Mouse (Mus musculus): Measurements from ENCODE around the gene Zmpste24. TPM values are rescaled to one million over a fixed set of nuclear protein-coding genes. Genes with fewer than 3 reads are reported as not detected.

The Zmpste24 gene
- total RNA-seq, 4 experiments from 2014 or later: 23.9 to 28.4 (median 26.8) TPM

Other genes with a start within 250 kb of the Zmpste24 start
- 10 to 100 TPM; 32.7 to 43.9 (median 40.0) TPM for gene Rims3, start 243.4 kb downstream of the Zmpste24 start, total RNA-seq (2022)
- 10 to 100 TPM; 11.9 to 16.2 (median 14.0) TPM for gene Exo5, start 173.2 kb downstream of the Zmpste24 start, total RNA-seq (2022)
- gene Zfp69, start 146.5 kb downstream of the Zmpste24 start, total RNA-seq (2022): 1 to 10 TPM; 1.6 to 3.0 (median 2.6) TPM
- gene Smap2, start 81.0 kb downstream of the Zmpste24 start, total RNA-seq (2022): 100 to 1,000 TPM; 151 to 166 (median 157) TPM
- gene Col9a2, start 58.9 kb downstream of the Zmpste24 start, total RNA-seq (2022): 1 to 10 TPM; 4.1 to 5.7 (median 5.0) TPM
- not detected for gene Tmco2, start 11.0 kb upstream of the Zmpste24 start, total RNA-seq (2022)
- gene Rlf, start 116.8 kb upstream of the Zmpste24 start, total RNA-seq (2022): 10 to 100 TPM; 29.5 to 33.3 (median 32.1) TPM
- not detected for gene Gm12888, start 226.7 kb upstream of the Zmpste24 start, total RNA-seq (2022)

All from layer of hippocampus, adult 8-10 months (tissue).